Mouse (Mus musculus): ENCODE measurements around the gene Slc23a2.
A peak's percentile ranks its signal among the peaks of the same experiment; 100 is the strongest.

Slc23a2 gene

DNA sequence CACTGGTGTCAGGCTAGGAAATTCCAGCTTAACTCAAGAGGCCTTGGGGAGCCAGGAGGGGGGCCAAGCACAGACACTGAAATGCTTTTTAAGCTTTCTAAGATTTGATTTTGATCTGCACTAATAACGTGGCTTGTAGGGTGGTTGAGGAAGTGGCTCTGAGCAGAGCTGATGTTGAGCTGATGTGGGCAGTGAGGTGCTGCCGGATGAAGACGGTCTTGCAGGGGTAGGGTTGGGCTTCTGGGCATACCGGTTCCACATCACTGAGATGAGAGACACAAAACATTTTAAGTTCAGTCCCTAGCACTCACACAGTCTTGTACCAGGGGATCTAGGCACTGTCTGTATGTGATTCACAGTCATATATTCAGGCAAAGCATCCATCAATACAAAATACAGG, 46.5 kb downstream of the Slc23a2 start:
- DNase-seq (ENCODE audit: low spot score in 2 of 2), result no peak

- no peak for DNase-seq (ENCODE audit: low spot score in 2 of 2)
Measured at GRCm38 (mm10) chr2:132096582-132096981, 48.3 kb downstream of the Slc23a2 start.

DNA sequence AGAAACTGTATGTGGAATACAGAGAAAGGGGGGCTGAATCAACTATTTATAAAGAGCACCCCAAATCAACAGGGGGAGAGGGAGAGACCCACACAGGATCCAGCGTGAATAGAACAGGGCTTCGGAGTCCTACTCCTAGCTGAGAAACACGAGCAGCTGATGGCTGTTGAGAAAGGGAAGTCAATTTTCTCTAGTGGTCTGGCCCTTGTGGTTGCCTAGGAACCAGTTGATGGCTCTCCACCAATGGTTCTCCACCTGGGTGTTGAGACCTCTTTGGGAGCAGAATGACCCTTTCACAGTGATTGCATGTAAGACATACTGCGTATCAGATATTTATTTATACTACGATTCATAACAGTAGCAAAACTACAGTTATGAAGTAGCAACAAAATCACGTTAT, 49.1 kb downstream of the Slc23a2 start:
- no peak for DNase-seq (ENCODE audit: low spot score in 2 of 2)

GRCm38 (mm10) chr2:132094441-132095230, 50.3 kb downstream of the Slc23a2 start:
- no peak for DNase-seq (ENCODE audit: low spot score in 2 of 2)

GRCm38 (mm10) chr2:132093739-132094138, 51.2 kb downstream of the Slc23a2 start:
- no peak for DNase-seq (ENCODE audit: low spot score in 2 of 2)

DNA sequence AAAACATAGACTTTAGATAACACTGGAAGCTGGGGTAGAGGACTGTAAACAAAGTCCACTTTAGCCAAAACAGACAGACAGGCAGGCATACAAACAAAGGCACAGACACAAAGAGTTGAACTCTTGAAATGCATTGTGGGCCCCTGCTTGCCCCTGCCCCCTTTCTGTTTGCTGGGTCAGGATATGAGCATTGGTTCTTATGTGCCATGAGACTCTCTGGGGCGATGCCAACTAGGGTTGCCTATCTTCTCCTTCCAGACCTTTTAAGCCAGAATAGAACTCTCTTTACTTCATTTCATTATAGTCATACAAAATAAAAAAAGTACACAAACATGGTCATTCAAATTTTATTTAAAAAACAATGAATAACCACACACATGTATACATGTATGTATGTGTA, 51.6 kb downstream of the Slc23a2 start:
- DNase-seq (ENCODE audit: low spot score in 2 of 2), result no peak

GRCm38 (mm10) chr2:132092722-132093121, 52.2 kb downstream of the Slc23a2 start:
- no peak for DNase-seq (ENCODE audit: low spot score in 2 of 2)

DNA sequence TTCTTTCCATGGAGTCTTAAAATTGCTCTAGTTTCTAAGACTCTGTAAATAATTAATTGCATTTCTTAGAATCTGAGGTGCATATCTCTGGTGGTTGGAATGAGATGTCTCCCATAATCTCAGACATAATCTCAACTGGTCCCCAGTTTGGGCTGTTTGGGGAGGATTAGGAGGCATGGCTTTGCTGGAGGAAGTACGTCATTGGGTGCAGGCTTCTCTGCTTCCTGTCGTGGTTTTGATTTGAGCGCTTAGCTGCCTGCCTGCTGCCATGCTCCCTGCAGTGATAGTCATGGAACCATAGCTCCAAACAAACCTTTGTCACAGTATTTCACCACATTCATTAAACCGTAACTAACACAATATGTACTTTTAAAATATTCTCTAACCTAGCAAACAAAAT, 53.2 kb downstream of the Slc23a2 start:
- no peak for DNase-seq (ENCODE audit: low spot score in 2 of 2)

GRCm38 (mm10) chr2:132084813-132085212, 60.1 kb downstream of the Slc23a2 start:
- no peak for DNase-seq (ENCODE audit: low spot score in 2 of 2)

DNA sequence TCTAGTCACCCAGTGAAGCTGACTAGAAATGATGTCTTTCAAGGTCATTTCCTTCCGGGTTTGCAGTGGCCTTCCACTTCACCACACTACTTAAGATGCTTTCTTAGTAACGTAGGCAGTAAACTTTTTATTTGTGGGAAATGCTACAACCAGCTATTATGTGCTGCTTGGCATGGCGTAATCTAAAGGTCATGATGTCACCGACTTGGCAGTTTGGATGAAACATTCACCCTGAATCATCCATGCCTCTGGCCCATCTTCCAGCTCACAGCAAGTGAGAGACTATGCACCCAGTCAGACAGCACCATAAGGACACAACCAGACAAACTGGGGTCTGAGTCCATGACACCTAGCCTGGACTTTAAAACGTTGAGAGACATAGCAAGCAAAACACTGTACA, 60.5 kb downstream of the Slc23a2 start:
- DNase-seq (ENCODE audit: low spot score in 2 of 2), result no peak

GRCm38 (mm10) chr2:132079139-132079538, 65.8 kb downstream of the Slc23a2 start:
- no peak for DNase-seq (ENCODE audit: low spot score in 2 of 2)

DNA sequence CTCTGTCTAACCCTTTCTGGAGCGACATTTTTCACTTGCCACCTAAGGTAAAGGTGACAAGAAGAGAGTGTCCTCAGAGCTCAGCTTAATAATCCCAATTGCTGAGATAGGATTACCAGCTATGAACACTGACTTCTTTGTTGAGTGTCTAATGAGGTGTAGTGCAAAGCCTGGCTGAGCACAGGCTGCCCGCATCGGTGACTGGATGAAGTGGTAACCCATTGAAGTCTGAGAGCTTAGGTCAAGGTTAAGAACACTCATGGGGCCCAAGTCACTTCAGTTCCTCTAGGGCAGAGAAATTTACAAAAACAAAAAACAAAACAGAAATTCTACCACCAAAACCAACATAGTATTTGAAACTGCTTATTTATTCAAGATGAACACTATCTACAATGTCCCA, 71.9 kb downstream of the Slc23a2 start:
- DNase-seq (ENCODE audit: low spot score in 2 of 2), result no peak

DNA sequence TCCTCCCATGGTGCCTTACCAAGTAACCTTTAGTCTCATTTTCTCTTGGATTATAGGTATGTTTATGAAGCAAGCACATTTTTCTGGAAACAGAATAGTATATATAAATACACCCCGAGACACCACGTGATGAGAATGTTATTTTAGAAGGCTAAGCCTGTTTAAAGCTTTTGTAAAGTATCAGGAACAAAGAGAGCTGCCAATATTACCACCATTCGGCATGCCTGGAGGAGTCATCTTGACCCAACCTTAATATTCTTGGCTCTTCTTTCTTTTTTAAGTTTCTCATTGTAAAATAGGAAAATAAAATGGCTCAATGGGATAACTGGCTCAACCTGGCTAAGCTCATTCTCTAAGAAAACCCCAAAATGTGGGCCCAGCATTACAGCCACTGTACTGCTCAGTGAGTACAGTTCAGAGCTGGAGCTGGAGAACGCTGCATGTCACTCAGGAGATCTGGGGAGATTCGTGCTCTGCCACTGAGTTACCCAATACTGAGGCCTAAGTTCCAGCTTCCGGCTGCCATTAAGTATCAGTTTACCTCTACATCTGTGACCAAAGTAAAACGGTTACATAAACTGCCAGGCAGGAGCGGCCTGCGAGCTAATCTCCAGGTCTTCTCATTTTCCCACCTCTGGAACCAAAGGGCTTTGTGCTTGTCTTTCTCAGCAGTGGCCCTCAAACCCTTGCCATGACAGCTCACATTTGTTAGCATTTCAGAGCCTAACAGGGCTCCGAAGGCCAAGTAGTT, 74.7 kb downstream of the Slc23a2 start:
- no peak for DNase-seq (ENCODE audit: low spot score in 2 of 2)

- DNase-seq (ENCODE audit: low spot score in 2 of 2), result peak; percentile 28 to 67
Measured at GRCm38 (mm10) chr2:132064185-132064831, 80.6 kb downstream of the Slc23a2 start.

GRCm38 (mm10) chr2:132063776-132064175, 81.1 kb downstream of the Slc23a2 start:
- no peak for DNase-seq (ENCODE audit: low spot score in 2 of 2)

- DNase-seq (ENCODE audit: low spot score in 2 of 2), result no peak
Measured at GRCm38 (mm10) chr2:132061884-132062283, 83.0 kb downstream of the Slc23a2 start.

DNA sequence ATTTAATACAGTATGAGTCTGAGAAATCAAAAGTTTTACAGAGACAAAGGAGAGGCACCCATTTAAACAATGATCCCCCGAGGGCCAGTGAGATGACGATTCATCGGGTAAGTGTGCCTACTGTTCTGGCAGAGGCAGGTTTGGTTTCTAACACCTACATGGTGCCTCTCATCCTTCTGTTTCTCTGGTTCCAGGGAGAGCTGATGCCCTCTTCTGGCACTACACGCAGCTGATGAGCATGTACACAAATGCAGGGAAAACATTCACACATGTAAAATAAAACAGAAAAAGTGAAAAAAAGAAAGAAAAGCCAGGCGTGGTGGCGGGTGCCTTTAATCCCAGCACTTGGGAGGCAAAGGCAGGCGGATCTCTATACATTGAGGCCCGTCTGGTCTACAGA, 85.0 kb downstream of the Slc23a2 start:
- DNase-seq (ENCODE audit: low spot score in 2 of 2), result no peak

GRCm38 (mm10) chr2:132055349-132055753, 89.6 kb downstream of the Slc23a2 start:
- no peak for DNase-seq (ENCODE audit: low spot score in 2 of 2)

- no peak for DNase-seq (ENCODE audit: low spot score in 2 of 2)
Measured at GRCm38 (mm10) chr2:132053824-132054223, 91.1 kb downstream of the Slc23a2 start.

- DNase-seq (ENCODE audit: low spot score in 2 of 2), result no peak
Measured at GRCm38 (mm10) chr2:132051798-132052197, 93.1 kb downstream of the Slc23a2 start.

- no peak for DNase-seq (ENCODE audit: low spot score in 2 of 2)
Measured at GRCm38 (mm10) chr2:132049921-132050320, 95.0 kb downstream of the Slc23a2 start.

DNA sequence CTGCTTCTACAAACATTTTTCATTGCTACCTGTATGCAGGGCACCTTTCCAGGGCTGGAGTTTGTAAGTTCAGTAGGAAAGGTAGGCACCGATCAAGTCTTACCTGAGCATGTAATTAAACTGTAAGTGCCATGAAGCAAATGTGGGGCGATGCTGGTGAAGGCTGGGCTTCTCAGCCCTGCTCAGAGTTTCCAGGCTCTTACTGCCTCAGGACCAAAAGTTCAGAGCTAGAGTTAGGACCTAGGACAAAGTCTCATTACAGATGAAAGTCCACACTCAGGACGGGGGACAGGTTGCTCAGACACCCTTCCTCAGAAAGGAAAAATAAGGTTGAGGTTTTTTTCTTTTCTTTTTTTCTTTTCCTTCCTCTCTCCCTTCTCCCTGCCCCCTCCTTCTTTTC, 95.4 kb downstream of the Slc23a2 start:
- no peak for DNase-seq (ENCODE audit: low spot score in 2 of 2)

All from urinary bladder, adult 18-20 months (tissue).